Mouse (Mus musculus) embryonic stem cell, embryonic (primary cell): Measurements from ENCODE around the gene Gm20425.

ENCODE experiments used
- CTCF ChIA-PET, 4 experiments: fragments of 300-600 bp in 2 of 4; fragments of 350-600 bp in 2 of 4; sonication (Branson Sonifier 250); formaldehyde crosslinking; loops; one replicate each; lab custom pipeline; 2022; ENCODE audit warnings: inconsistent platforms in 2 of 4; lab: Charles Lee
- POLR2A ChIA-PET, 4 experiments: fragments of 300-600 bp in 2 of 4; fragments of 350-600 bp in 2 of 4; sonication (Branson Sonifier 250); formaldehyde crosslinking; loops; one replicate each; lab custom pipeline; 2022; ENCODE audit warnings: antibody characterized with exemption in 4 of 4, inconsistent platforms in 1 of 4; lab: Charles Lee

The Gm20425 gene

DNA sequence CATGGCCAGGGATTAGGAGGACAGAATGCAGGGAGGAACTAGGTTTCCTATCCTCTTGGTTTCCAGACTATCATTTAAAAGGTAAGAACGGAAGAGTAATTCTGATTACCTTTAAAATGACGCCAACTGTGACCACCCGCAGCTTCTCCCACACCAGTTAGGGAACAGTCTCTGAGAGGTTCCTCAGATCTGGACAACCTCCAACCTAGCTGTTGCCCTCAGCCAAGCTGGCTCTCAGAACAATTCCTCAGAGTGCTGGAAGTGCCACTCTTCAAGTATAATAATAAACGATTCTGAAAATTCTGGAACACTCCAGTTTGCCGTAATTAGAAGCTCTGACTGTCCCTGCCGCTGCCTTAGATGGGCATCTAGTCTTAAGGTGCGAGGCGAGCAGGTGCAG, 44.2 kb downstream of the Gm20425 start:
- ChIA-PET CTCF (no interaction called here), POLR2A (interaction anchor here in 3 of 4 experiments (0.5 to 2.7 kb wide), 14 partner anchors 8 to 212 kb away, joined by 3 to 17 read pairs (median 4); partner anchors contain the start of gene Srprb (in 1 of the 3))

DNA sequence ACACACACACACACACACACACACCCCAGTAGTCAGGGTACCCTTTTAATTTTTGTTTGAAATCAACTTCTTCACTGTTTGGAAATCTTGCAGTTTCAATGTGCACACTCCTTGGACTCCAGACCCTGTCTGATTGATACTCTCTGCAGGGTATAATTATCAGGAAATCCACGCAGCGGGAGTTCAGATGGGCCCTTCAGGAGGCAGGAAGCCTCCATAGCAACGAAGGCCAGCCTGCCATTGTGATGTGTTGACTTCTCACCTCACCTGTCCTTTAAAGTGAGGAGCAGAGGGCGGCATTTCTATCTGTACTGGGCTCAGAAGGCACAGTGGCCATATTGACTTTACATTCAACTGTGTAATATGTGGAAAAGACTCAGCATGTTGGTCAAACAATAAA, 45.3 kb downstream of the Gm20425 start:
- ChIA-PET POLR2A (interaction anchor here in 3 of 4 experiments (0.7 to 1.6 kb wide), 11 partner anchors 10 to 131 kb away, joined by 3 to 7 read pairs (median 3); partner anchors contain the start of gene Srprb (in 1 of the 3)), CTCF (interaction anchor here in 2 of 4 experiments (0.6 kb wide), 3 partner anchors 23 to 93 kb away, joined by 3 to 10 read pairs (median 3); no protein-coding TSS in a partner anchor)

DNA sequence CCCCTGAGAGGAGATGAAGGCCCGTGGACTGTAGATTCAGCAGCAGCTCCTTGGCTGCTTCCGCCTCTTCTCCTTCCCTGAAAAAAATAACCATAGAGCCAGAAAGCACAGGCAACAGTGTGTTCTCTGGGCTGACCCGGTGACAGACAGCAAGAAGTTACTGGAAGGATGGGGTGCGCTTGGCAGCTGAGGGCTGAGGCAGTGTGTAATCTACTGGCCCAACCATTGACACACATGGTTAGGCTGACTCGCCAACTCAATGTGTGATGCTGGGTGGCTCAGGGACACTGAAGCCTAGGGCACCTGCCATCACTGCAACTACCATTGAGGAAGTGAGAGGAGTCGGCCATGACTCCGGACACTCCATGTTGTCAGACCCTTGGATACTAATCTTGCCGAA, 48.2 kb downstream of the Gm20425 start:
- POLR2A ChIA-PET = interaction anchor here in 3 of 4 experiments (1.0 to 1.7 kb wide), 6 partner anchors 9 to 467 kb away, joined by 3 to 7 read pairs (median 4); no protein-coding TSS in a partner anchor
- CTCF ChIA-PET = interaction anchor here in 1 of 4 experiments (1.4 to 1.7 kb wide), 2 partner anchors 19 to 26 kb away, joined by 3 to 8 read pairs; no protein-coding TSS in a partner anchor

DNA sequence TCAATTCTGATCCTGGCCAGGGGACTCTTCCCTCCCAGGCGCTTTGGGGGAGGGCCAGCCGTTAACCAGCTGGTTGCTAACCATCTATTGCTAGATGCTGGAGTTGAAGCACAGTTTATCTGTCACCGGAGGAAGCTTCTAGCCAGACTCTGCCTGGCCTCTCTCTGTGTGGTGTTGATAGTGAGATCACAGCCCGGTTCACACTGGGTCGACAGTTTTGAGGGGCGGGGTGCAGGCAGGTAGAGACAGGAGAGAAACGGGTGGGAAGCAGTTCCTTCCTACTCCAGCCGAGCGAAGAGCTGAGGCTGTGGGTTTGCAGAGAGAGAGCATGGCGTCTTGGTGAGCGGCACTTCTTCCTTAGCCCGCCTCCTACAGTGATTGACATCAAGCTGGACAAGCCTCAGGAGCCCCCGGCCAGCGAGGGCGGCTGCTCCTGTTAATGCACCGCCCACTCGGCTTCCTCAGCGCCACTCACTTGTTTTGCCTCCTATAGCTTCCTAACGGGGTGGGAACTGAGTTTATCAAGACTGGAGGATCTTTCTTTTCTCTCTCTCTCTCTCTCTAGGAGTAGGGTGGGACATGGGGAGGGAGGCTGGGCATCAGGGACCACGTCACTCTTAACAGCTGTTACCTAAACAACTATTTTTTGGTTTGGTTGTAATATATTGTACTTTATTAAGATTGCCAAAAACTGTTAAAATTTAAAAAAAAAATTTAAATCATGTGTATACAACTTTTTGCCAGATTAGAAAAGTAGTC, 49.1 kb downstream of the Gm20425 start:
- ChIA-PET CTCF (interaction anchor here in 2 of 4 experiments (0.7 to 1.7 kb wide), 6 partner anchors 12 to 89 kb away, joined by 3 to 8 read pairs (median 4); no protein-coding TSS in a partner anchor), POLR2A (interaction anchor here (0.6 to 1.8 kb wide), 29 partner anchors 8 to 466 kb away, joined by 3 to 13 read pairs (median 3); partner anchors contain the start of genes Srprb (in 2 of the 4), 1300017J02Rik (in 1 of the 4), Rab6b (in 1 of the 4) and Topbp1 (in 1 of the 4))

DNA sequence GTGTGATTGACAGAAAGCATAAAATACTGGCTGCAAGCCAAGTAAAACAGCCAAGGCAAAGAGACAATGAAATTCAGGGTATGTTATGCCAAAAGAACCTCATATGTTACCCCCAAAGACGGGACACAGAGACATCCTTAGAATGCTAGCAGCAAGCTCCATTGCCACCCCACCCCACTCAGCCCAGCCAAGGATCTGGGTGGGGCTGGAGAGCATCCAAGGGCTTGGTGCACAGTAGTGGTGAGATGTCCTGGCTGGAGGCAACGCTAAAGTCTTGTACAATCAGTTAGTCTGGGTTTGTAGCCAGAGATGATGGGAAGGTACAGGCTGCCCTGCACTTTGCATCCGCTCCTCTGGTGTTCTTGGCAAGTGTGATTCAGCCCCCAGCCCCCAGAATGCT, 49.8 kb downstream of the Gm20425 start:
- POLR2A ChIA-PET = interaction anchor here (1.0 to 1.8 kb wide), 16 partner anchors 9 to 125 kb away, joined by 3 to 13 read pairs (median 5); partner anchors contain the start of genes 1300017J02Rik (in 1 of the 4), Rab6b (in 1 of the 4) and Topbp1 (in 1 of the 4)
- CTCF ChIA-PET = interaction anchor here in 3 of 4 experiments (0.5 to 1.7 kb wide), 6 partner anchors 11 to 756 kb away, joined by 3 to 8 read pairs (median 4); no protein-coding TSS in a partner anchor

DNA sequence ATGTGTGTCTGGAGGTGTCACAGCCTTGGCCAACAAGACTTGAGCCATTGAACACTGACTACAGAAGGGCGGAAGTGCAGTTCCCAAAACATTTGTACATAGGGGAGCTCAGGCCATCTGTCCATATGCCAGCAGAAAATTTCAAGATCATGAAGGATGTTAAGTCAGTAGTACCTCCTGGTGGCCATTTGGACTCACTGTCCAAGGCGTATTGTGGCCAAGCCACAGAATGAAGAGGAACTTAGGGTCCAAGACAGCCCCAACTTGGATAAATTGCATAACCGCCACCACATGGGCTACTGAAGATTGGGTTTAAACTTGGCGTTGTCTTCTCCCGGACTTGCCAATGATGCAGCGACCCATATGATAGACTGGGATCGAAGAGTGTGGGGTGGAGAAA, 54.4 kb downstream of the Gm20425 start:
- CTCF ChIA-PET = interaction anchor here in 1 of 4 experiments (0.5 to 1.4 kb wide), 3 partner anchors 35 to 83 kb away, joined by 3 to 6 read pairs (median 6); no protein-coding TSS in a partner anchor
- POLR2A ChIA-PET = interaction anchor here in 3 of 4 experiments (0.7 to 2.4 kb wide), 9 partner anchors 9 to 488 kb away, joined by 3 to 7 read pairs (median 3); no protein-coding TSS in a partner anchor

DNA sequence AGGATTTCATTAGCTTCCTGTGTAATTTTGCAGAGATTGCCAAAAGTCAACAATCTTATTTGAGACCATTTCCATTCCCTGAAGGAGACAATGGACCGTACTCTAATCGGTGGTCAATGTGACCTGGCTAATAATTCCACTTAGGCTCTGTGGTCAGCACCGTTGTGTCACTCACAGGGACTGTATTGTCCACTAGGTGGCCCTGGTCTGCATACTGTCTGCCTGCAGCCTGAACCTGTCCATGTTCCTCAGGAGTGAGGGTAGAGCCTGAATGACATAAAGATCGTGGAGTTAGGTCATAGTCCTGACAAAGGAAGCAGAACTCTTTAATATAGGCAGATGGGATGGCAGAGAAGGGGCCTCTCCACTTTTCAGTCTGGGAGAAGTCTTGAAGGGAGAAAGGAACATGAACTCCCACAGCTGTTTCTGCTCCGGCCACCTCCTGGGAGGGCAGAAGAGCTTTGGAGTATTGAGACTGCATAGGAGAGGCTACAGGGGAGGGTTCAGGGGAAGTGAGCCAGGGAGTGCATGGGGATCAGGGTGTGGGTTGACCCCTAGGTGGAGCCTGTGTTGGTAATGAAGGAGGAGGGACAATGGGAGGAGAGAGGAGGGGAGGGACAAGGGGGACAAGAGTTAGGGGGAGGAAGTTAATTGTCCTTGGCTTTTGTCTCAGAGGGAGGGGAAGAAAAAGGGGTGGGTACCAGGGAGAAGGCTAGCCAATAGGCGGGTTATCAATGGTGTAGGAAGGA, 55.2 kb downstream of the Gm20425 start:
- ChIA-PET POLR2A (interaction anchor here in 3 of 4 experiments (1.0 to 2.4 kb wide), 7 partner anchors 10 to 487 kb away, joined by 3 to 7 read pairs (median 3); no protein-coding TSS in a partner anchor), CTCF (interaction anchor here in 1 of 4 experiments (1.4 kb wide), 2 partner anchors 62 to 83 kb away, joined by 6 read pairs; no protein-coding TSS in a partner anchor)

DNA sequence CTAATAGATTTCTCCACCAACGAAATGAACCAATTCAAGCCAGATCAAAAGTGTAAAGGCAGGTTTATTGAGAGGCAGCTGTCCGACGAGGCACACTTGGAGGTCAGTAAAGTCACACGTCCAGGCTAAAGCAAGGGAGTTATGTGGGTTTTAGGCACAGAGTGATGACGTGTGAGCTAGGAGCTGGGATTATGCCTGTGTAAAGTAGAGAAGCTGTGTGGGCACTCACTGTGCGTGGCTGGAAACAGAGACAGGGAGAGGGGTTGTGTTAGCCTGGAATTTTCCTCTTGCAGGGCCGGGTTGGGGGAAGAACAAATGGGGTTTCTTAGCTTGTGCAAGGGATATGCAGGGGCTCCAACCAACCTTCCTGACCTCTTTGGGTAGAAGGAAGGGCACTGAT, 61.3 kb downstream of the Gm20425 start:
- ChIA-PET CTCF (interaction anchor here in 2 of 4 experiments (0.6 to 1.7 kb wide), 2 partner anchors 12 to 219 kb away, joined by 6 to 10 read pairs; no protein-coding TSS in a partner anchor), POLR2A (interaction anchor here in 2 of 4 experiments (0.7 to 2.3 kb wide), 5 partner anchors 10 to 56 kb away, joined by 3 to 6 read pairs (median 5); no protein-coding TSS in a partner anchor)

DNA sequence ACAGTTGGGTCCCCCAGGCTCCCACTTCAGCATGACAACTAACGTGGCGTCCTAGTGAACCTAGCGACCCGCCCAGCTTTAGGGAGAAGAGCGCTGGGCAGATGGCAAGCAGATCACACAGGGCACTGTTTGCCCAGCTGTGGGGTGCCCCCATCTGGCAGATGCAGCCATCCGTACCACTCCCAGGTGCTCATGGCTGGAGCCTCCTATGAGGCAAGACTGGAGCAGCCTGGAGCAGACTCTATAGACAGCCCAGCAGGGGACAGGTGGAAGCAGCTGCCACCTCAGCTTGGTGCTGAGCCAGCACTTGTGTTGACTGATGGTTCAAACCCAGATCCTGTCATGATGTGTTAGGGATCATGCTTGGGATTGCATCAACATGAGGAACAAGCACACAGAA, 62.1 kb downstream of the Gm20425 start:
- ChIA-PET POLR2A (interaction anchor here in 2 of 4 experiments (0.7 to 2.3 kb wide), 5 partner anchors 9 to 55 kb away, joined by 3 to 6 read pairs (median 5); no protein-coding TSS in a partner anchor), CTCF (interaction anchor here in 2 of 4 experiments (0.6 to 1.7 kb wide), 2 partner anchors 13 to 219 kb away, joined by 6 to 10 read pairs; no protein-coding TSS in a partner anchor)

DNA sequence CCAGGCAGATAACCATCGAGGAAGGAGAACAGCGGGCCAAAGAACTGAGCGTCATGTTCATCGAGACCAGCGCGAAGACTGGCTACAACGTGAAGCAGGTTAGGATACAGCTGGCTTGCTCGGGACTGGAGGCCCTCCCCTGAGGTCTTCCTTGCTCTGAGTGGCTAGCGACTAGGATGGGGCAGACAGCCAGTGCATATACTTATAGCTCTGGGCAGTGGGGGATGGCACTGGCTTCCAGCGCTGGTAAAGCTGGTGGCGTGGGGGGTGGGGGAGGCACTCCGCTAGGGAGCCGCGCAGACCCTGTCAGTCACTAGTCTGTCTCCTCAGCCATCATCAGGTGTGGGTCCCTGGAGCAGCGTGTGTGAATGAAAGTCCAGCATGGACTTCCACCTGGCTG, 66.3 kb downstream of the Gm20425 start:
- ChIA-PET POLR2A (interaction anchor here (0.5 to 1.8 kb wide), 9 partner anchors 7 to 370 kb away, joined by 3 to 5 read pairs (median 3); no protein-coding TSS in a partner anchor), CTCF (interaction anchor here in 1 of 4 experiments (1.0 kb wide), 1 partner anchor 44 kb away, joined by 3 read pairs; no protein-coding TSS in a partner anchor)

DNA sequence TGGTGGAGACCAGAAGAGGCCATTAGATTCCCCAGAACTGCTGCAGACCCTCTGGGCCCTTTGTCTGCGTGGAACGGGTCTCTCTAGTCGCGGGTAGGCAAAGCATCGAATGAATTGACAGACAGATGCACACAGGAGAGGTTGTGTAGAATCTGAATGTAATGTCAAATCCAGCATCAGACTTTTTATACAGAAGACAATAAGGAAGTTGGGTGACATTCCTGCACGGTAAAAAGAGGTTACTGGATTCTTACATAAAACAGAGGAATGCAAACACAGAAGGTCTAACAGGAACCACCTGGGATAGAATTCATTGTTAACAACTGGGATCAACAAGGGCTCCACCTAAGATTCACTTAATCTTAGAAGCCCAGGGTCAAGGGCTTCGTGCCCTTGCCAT, 74.9 kb downstream of the Gm20425 start:
- CTCF ChIA-PET = interaction anchor here in 1 of 4 experiments (0.6 kb wide), 1 partner anchor 53 kb away, joined by 3 read pairs; no protein-coding TSS in a partner anchor
- POLR2A ChIA-PET = interaction anchor here in 1 of 4 experiments (2.0 kb wide), 1 partner anchor 15 kb away, joined by 7 read pairs; no protein-coding TSS in a partner anchor

DNA sequence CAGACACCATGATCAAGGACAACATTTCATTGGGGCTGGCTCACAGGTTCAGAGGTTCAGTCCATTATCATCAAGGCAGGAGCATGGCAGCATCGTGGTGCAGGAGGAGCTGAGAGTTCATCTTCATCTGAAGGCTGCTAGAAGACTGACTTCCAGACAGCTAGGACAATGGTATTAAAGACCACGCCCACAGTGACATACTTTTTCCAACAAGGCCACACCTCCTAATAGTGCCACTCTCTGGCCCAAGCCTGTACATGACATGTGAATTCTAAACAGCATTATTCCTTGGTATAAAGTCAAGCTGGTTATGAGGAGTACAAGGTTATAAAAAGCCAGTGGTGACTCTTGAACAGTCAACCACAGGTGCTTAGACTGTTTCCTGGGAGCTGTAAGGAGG, 75.5 kb downstream of the Gm20425 start:
- ChIA-PET CTCF (interaction anchor here in 2 of 4 experiments (0.5 to 0.6 kb wide), 2 partner anchors 54 to 193 kb away, joined by 3 read pairs; no protein-coding TSS in a partner anchor), POLR2A (interaction anchor here in 1 of 4 experiments (0.6 to 0.8 kb wide), 2 partner anchors 14 to 182 kb away, joined by 3 read pairs; no protein-coding TSS in a partner anchor)

DNA sequence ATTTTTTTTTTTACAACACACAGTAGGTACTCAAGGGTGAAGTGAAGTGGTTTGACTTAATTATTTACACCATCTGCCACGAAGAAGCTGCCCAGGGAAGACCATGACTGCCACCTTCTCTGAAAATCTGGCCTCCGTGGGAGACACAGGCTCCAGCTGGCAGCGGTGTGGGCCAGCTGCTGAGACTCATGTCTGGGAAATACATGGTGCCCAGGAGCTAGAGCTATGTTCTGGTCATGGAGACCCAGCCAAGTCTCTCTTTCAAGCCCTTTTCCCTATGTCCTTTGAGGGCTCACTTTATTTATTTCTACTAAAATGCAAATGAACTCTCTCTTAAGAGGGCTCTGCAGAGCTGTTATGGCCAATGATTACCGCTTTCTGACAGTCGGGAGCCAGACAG, 76.8 kb downstream of the Gm20425 start:
- CTCF ChIA-PET = interaction anchor here in 1 of 4 experiments (0.6 kb wide), 1 partner anchor 61 kb away, joined by 4 read pairs; no protein-coding TSS in a partner anchor

DNA sequence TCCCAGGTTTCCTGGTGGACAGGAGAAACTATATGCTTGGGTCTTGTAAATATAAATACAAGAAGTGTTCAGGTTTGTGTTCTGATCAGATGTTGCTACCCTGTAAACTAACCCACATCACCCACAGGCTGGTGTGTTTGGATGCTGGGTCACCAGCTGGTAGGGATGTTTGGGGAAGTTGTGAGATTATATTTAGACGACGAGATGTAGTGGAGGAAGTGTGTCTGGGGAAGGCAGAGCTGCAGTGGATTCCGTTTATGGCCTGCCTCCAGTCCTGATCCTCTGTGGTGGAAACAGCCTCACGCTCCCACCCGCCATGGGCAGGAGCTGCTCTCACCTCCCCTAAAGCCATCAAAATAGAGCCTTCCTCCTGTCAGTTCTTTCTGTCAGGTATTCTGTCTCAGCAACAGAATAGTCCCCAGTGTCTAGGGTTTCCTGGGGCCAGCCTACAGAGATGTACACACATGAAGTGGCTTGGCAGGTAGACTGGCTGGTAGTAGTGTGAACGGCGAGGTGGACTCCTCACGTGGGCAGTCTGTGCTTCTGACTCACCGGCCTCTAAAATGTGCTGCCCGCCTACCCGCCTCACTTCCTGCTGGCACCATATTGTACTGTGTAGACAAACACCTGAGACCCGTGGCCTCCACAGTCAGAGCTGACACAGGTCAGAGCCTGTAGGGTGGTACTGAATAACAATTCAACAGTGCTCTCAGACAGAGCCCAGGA, 80.9 kb downstream of the Gm20425 start:
- ChIA-PET POLR2A (interaction anchor here (0.5 to 6.1 kb wide), 7 partner anchors 10 to 459 kb away, joined by 3 to 82 read pairs (median 3); no protein-coding TSS in a partner anchor), CTCF (interaction anchor here in 2 of 4 experiments (0.6 kb wide), 2 partner anchors 9 to 191 kb away, joined by 3 read pairs; no protein-coding TSS in a partner anchor)

More for the DNA sequence above, 76.8 kb downstream of the Gm20425 start:
- POLR2A ChIA-PET = interaction anchor here in 2 of 4 experiments (0.6 to 1.1 kb wide), 4 partner anchors 12 to 402 kb away, joined by 3 to 6 read pairs (median 4); no protein-coding TSS in a partner anchor

DNA sequence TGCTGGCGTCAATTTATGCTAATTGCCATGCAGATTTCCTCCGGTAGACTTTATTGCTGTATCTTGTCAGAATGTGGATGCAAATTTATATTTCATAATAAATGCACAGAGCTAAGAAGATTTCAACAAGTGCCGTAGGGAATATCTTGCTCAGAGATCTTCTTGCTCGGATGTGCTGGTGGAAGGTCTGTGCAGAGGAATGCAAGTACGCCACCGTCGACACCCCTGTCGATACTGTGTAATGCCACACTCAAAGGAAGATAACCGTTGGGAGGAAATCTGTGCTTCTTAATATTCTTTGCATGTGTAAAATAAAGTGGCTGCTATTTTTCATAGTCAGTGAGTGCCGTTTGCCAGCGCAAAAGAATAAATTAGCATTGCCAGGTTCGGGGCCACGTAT, 83.0 kb downstream of the Gm20425 start:
- CTCF ChIA-PET = interaction anchor here in 1 of 4 experiments (1.7 kb wide), 1 partner anchor 61 kb away, joined by 4 read pairs; no protein-coding TSS in a partner anchor
- POLR2A ChIA-PET = interaction anchor here in 3 of 4 experiments (0.6 to 6.1 kb wide), 23 partner anchors 9 to 1328 kb away, joined by 3 to 82 read pairs (median 4); partner anchors contain the start of genes 1300017J02Rik (in 1 of the 3), Rab6b (in 1 of the 3) and Topbp1 (in 1 of the 3)

DNA sequence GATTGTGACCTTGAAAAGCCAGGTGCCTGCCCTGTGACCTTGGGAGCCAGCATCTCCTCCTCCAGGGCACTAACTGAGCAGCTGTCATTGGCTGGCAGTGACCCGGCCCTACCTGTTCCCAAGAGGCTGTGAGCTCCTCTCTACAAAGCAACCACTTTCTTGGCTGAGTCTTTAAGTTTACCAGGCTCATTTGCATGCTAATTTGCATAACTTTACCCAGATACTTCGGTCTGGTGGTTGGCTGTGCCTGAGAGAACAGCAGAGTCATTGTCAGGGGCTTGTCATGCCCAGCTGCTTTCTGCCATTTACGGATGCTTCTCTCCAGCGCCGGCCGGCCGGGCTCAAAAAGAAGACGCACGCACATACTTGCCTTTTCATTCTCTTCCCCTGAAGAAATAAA, 83.4 kb downstream of the Gm20425 start:
- ChIA-PET POLR2A (interaction anchor here in 3 of 4 experiments (0.6 to 6.1 kb wide), 23 partner anchors 10 to 561 kb away, joined by 3 to 82 read pairs (median 4); partner anchors contain the start of genes 1300017J02Rik (in 1 of the 3), Rab6b (in 1 of the 3) and Topbp1 (in 1 of the 3)), CTCF (interaction anchor here in 2 of 4 experiments (0.8 to 1.7 kb wide), 2 partner anchors 11 to 61 kb away, joined by 4 to 5 read pairs; no protein-coding TSS in a partner anchor)
